Mouse (Mus musculus): ENCODE results near the gene Prex1.
A peak's percentile ranks its signal among the peaks of the same experiment; 100 is the strongest.

The Prex1 gene

DNA sequence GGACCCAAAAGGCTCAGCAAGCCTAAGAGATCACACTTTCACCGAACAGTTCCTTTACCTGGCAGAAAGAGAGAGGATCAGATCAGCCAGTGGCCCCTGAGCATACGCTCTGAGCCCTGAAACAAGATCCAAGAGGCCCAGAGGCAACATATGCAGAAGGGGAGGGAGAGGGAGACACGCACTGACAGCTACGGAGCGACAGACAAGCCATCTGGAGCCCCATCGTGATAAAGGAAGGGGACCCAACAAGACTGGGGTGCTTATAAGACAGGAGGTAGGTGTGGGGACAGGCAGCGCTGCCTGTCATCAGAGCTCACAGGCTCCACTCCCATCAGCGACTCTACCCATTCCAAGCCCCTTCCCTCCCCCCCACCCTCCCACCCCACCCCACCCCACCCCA is 27.8 kb downstream of the Prex1 start:
- DNase-seq (ENCODE audit: low read depth, low spot score), result no peak

DNA sequence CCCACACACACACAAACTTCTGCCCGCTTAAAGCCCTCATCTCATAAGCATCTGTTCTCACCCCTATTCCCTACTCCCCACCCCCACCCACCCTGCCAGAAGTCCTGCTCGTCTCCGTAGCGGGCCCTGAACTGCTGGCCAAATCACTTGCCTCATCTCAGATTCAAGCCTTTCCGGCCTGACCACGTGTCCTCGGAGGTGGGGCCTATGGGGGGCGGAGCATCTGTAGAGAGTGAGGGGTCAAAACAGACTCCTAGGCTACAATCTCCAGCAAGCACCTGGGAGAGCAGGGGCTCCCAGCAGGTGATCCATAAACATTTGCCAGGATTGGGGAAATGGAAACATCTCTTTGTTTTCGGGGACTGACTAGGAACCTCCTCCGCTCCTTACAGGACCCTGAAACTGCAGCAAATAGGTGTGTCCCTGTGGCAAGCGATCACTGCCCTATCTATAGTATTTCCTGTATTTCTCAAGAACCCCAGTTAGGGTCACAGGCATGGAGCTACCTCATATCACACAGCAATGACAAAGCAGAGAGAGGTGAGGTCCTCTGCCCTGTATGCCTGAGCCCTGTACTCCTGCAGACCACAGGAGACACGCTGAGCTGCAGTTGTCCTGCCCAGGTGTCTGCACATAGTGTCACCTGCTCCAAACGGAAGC is 29.6 kb downstream of the Prex1 start:
- DNase-seq (ENCODE audit: low read depth, low spot score), result peak; percentile 22

DNA sequence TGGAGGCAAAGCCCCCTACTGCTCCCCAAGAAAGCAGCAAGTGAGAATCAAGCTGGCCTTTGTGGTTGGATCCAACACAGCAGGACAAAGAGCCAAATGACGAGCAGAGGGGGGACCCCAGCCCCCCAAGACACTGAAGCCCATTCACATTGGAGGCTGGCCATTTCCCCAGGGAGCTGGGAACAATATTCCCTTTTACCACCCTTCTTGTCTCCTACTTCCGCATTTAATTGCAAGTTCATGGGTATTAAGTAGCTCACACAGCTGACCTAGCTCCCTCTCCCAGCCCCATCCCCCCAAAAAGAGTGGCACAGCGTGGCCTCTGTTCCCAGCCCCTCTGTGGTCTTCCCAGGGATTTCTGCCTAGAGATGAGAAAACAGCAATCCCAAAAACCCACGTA is 30.8 kb downstream of the Prex1 start:
- DNase-seq (ENCODE audit: low read depth, low spot score), result no peak

GRCm38 (mm10) chr2:166678959-166679759 is 34.5 kb downstream of the Prex1 start:
- DNase-seq (ENCODE audit: low read depth, low spot score), result no peak

DNA sequence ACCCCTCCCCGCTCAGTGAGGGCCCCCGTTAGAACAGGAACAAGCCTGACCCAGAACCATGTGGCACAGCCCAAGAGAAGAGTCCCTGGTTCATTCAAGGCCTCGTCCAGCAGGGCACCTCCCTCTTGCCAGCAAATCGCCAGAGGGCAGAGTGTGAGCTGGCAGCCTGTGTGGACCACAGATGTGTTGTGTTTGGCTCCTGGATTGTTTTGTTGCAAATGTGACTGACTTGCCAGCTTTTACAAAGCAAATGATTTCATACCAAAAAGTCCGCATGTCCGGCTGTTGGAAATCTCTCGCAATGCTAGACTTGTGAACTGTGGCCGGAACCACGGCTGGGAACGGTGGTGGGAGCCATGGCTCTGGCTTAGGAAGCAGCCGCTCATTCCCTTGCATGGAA is 36.7 kb downstream of the Prex1 start:
- DNase-seq (ENCODE audit: low read depth, low spot score), result no peak

GRCm38 (mm10) chr2:166676498-166676897 is 37.1 kb downstream of the Prex1 start:
- no peak for DNase-seq (ENCODE audit: low read depth, low spot score)

DNA sequence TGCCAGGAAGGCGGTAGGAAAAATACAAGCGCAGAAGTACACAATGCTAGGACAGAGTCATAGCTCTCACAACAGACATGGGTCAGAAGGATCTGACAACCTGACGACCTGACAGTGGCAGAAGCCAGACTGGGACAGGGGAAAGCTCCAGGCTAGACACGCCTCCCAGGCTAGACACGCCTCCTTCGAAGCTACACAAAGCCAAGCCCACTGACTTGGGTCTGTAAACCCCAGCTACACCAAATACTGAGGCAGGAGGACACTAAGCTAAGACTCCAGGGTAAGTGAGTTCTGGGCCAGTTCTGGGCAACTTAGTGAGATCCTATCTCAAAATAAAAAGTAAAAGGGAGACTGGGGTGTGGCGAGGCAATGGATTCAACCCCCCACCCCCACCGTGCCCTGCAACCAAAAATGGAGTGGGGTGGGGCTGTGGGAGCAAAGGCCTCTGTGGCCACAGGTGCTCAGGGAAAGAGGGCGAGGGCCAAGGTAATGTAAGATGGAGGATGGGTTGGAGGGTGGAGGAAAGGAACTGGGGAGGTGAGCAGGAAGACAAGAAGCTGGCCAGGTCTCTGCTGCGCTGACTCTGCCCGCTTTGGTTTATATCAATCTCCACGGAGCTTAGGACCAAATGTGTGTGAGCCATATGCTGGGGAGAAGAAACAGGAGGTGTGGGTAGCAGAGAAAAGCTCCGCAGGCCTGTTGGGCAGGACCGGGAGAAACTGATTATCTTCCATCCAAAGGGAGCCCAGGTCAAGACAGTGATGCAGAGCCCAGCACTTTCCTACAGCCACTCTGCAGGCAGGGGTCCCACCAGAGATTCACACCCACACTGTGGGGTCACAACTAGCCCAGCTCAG is 37.8 kb downstream of the Prex1 start:
- no peak for DNase-seq (ENCODE audit: low read depth, low spot score)

- no peak for DNase-seq (ENCODE audit: low read depth, low spot score)
These were observed 38.9 kb downstream of the Prex1 start for GRCm38 (mm10) chr2:166674693-166675092.

DNA sequence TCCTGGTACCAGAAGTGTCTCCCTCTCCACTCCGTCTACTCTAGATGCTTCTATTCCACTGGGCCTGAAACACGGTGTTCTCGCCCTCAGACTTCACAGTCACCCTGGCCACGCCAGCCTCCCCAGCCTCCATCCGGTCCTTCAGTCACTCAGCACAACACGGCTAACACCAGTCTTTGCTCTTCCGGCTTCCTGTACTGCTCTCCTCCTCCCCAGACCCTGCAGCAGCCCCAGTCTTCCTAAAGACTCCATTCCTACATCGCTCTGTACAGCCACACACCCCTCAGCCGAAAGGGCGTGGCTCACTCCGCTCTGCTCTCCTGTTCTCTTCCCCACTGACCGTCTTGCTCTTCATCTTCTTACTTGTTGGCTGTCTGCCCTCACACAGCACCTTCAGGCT is 39.7 kb downstream of the Prex1 start:
- no peak for DNase-seq (ENCODE audit: low read depth, low spot score)

DNA sequence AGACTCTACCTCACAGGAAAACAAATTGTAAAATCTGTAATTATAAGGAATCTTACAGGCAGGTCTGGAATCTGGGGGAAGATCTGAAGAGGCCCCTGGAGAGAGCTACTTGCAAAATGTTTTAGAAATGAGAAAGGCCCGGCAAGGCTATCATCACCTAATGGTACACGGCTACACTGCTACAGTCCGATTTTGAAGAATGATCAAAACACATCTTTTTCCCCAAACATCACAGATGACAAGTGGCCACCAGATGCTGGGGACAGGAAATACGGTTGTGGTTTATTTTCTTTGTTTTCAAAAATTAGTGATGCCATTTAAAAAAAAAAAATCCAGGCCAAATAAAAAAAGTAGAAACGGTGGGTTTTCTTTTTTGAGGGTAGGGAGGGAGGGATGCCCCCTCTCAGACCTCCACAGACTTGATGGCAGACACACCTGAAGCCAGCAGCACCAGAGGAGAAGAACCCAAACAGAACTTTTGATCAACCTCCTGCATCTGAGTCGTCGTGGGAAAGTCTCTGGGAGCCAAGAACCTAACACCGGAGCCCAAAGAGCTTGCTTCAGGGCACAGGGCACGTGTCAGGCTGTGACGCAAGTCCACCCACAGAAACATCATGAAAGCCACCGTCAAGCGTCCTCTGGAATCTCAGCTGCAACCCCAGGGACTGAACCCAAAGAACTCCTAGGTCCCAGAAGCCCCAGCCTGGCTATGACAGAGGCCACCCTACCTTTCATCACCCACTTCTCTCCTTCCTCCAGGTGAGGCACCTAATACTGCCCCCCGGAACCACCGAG is 41.3 kb downstream of the Prex1 start:
- no peak for DNase-seq (ENCODE audit: low read depth, low spot score)

GRCm38 (mm10) chr2:166671614-166672013 is 42.0 kb downstream of the Prex1 start:
- no peak for DNase-seq (ENCODE audit: low read depth, low spot score)

DNA sequence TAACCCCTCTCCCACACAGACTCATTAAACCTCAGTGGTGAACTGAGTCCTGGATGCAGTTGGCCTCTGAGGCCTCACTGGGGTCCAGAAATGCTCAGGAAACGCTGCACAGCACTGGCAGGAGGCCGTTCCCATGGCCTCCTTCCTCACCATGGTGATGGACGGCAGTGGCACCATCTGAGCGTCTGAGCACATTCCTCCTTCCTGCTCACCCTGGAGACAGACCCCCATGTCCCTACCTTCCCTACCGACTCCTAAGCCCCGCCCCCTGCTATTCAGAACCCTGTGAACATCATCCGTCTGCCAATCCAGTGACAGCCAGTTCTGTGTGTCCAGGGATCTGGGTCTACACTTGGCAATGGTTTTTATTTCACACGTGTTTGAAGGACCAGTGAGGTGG is 42.6 kb downstream of the Prex1 start:
- no peak for DNase-seq (ENCODE audit: low read depth, low spot score)

- DNase-seq (ENCODE audit: low read depth, low spot score), result no peak
These were observed 43.7 kb downstream of the Prex1 start for GRCm38 (mm10) chr2:166669922-166670321.

DNA sequence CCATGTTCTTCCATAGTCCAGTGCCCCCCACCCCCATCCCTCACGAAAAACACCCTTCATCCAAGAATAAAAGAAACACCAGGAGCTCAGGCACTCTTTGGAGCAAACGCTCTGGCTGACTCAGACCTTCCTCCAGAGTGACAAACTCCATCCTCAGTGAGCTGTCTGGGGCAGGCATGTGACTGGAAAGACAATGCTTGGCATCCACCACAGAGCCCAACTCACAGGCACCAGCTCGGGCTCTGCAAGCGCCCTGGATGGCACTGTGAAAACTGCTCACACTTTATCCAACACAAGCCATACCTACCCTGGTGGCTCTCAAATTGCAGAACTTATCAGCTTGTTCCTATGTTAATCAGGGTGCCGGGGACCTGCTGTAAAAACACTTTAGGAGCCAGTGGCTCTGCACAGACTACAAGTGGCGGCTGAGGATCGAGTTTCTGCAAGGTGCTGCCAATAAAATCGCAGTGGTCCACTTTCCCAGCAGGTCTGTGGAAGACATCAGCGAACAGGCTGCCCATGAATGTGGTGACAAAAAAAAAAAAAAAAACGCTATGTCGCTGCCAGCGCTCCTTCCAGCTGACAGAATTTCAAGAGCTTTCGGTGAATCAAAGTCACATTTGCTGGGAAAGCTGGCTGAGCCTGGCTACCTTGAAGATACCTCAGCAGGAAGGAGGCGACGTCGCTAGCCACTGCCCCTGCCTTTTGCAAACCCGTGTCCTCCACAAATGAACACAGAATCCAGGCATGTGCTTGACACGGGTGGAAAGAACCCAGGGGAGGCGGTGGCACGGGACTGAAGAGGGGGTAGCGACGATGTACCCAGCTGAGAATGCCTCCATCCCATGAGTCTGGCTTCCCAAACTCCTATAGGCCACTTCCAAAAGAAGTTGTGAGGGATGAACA is 45.6 kb downstream of the Prex1 start:
- DNase-seq (ENCODE audit: low read depth, low spot score), result no peak

- no peak for DNase-seq (ENCODE audit: low read depth, low spot score)
These were observed 47.5 kb downstream of the Prex1 start for GRCm38 (mm10) chr2:166666175-166666574.

DNA sequence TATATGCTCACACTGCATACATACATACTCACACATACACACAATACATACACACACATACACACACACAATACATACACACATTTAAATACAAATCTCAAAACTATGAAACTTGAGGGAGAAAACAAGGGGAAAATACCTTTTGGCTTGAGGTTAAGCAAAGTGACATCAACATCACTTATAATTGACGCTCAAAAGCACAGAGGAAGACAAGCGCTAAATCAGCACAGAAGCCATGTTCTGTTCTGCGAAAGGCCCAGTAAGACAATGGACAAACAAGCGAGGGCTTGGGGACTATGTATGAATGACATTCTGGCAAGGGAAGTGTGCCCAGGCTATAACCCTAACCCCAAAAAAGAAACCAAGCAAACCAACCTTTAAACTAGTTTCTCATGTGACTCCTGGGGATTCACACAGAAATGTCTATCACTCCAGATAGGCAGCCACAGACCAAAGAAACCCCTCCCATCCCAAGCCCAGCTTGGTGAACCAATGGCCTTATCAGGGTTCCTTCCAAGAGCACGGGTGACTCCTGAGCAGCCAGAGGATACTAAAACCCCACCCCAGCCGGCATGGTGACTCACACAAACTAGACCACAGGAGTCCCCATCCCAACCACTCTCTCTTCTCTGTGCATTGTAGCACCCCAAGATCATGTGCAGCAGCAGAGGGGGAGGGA is 48.2 kb downstream of the Prex1 start:
- no peak for DNase-seq (ENCODE audit: low read depth, low spot score)

- no peak for DNase-seq (ENCODE audit: low read depth, low spot score)
These were observed 49.1 kb downstream of the Prex1 start for GRCm38 (mm10) chr2:166664506-166664905.

DNA sequence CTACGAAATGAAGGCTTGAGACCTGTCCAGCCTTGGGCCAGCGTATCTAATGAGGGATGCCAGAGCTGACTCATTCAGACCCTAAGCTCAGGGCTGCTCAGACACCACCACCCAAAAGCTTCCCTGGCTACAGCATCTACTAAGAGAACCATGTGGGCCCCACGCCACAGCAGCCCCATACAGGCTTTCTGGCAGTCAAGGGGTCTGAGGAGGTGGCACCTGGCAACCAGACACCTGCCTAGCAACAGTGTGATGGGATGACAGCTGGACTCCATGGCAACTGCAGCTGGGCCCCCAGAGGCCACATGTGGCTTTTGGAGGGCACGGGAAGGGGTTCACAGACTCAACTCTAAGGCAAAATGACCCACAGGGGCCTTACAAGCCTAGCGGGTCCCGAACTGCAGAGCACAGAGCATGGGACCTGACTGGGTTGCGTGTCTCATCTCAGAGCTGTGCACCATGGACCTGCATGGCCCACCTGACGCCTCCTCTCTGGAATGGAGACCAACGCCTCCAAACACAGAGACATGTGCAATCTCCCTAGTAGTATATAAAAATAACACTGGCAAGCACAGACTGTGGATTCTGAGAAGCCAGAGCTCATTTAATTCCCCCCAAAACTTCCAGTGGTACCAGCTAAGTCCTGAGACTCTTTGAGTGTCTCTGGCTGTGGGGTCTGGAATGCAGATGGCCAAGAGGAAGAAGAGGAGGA is 50.2 kb downstream of the Prex1 start:
- DNase-seq (ENCODE audit: low read depth, low spot score), result no peak

DNA sequence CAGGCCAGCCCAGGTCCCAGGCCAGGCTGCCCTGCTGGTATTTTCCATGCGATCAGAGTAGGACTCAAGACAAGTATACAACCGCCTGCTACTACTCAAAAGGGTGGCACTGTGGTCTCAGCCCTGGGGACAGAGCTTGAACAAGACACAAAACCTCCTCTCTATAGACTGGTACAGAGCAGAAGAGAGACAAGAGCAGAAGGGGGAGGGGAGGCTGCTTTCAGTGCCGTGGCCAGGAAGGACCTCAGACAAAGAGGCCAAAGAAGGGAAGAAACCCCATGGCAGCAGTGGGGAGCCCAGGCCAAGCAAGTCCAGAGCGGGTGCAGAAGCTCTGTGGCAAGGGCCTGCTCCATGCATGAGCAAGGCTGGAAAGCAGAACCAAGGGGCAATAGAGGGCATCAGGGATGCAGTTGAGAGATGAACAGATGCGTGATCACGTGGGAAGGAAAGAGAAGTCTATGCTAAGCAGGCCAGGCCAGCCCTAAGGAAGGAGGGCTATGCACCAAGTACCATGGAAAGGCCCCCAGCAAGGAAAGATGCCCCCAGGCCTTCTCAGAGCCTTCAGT is 51.0 kb downstream of the Prex1 start:
- DNase-seq (ENCODE audit: low read depth, low spot score), result no peak
